Mouse (Mus musculus): ENCODE measurements around the gene Clec4a3.

GRCm38 (mm10) chr6:122934845-122935244, 17.5 kb upstream of the Clec4a3 start:
- TF ChIP-seq CTCF (IDR thresholded peaks at IDR 0.05; ENCODE audit: control insufficient read depth, insufficient read depth, insufficient replicate concordance, low read depth, low read length) (no peak), POLR2A (IDR thresholded peaks at IDR 0.05; ENCODE audit: control insufficient read depth, low read depth, low read length) (no peak)

Measured in testis, adult 2 months (tissue).